Mouse (Mus musculus): ENCODE data around the gene Ap5m1.

Gene Ap5m1

DNA sequence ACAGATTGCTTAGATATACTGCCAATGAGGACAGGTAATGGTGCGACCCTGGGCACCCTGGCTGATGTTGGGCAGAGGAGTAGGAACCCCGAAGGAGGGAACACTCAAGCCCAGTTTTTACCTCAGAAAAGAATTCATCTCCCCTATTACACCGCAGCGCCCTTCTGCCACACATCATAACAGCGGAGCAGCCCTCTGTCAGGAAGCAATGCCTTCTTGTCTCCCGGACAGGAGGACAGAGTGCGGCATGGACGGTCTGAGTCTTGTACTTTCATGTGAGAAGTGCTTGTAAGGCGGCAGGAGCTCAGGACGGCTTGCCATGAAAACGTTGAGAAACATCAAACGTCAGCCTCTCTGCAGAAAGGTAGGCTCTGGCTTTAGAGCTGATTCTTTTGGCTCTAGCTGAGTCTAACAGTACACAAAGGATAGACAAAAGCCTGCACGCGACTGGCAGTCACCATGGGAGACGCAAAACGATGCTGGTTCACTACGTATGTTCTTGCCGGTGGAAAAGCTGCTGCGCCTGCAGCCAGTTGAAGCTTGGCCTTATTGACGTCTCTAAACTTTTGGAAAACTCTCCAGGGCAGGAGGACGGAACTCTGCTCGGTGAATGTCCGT is 61.4 kb downstream of the Ap5m1 start:
- DNase-seq (ENCODE audit: low read depth, low spot score), result no peak

GRCm38 (mm10) chr14:49128544-49129263 is 62.8 kb downstream of the Ap5m1 start:
- no peak for DNase-seq (ENCODE audit: low read depth, low spot score)

- DNase-seq (ENCODE audit: low read depth, low spot score), result no peak
Observed at GRCm38 (mm10) chr14:49132391-49132790, 66.5 kb downstream of the Ap5m1 start.

GRCm38 (mm10) chr14:49138171-49138570 is 72.3 kb downstream of the Ap5m1 start:
- no peak for DNase-seq (ENCODE audit: low read depth, low spot score)

- DNase-seq (ENCODE audit: low read depth, low spot score), result no peak
Observed at GRCm38 (mm10) chr14:49140756-49141155, 74.9 kb downstream of the Ap5m1 start.

Measured in telencephalon, adult 2 months (tissue).